Mouse (Mus musculus) effector memory CD4-positive, alpha-beta T cell, adult 5 months (primary cell): Measurements from ENCODE around the gene Pramel4. TPM values are rescaled to one million over a fixed set of nuclear protein-coding genes. Genes with fewer than 3 reads are reported as not detected.

ENCODE experiments used
- polyA plus RNA-seq: library from polyadenylated mRNA; unstranded; fragments of 100-300 nt; shearing (Covaris generic); gene quantifications from one replicate; pipeline ENCODE4 v1.2.1, GENCODE M21; 2017

Gene Pramel4
- 0.16 TPM for polyA plus RNA-seq

GRCm38 (mm10) chr4:144058826-144059225 is at the start of gene Pramel4:
TSS of gene Pramel4 (plus strand) at chr4:144059126.

GRCm38 (mm10) chr4:144106174-144106573 is 47.2 kb downstream of the Pramel4 start, which contains the start of gene Gm13102:
TSS of gene Gm13102 (plus strand) at chr4:144106474.

Other genes starting within 250 kb of the Pramel4 start
- gene Gm13084, start 243.0 kb upstream of the Pramel4 start, polyA plus RNA-seq: not detected
- gene Gm13103, start 212.6 kb upstream of the Pramel4 start, polyA plus RNA-seq: not detected
- gene Pramef6, start 158.7 kb upstream of the Pramel4 start, polyA plus RNA-seq: not detected
- gene Pramef25, start 108.1 kb upstream of the Pramel4 start, polyA plus RNA-seq: not detected
- gene Gm13101, start 92.2 kb upstream of the Pramel4 start, polyA plus RNA-seq: not detected
- 0.30 TPM for gene Pramef17, start 64.8 kb upstream of the Pramel4 start, polyA plus RNA-seq
- not detected for gene Gm13102, start 47.3 kb downstream of the Pramel4 start, polyA plus RNA-seq
- gene Oog3, start 103.5 kb downstream of the Pramel4 start, polyA plus RNA-seq: not detected
- gene Oog2, start 131.6 kb downstream of the Pramel4 start, polyA plus RNA-seq: not detected
- gene C87977, start 154.2 kb downstream of the Pramel4 start, polyA plus RNA-seq: not detected
- gene Pramel5, start 221.4 kb downstream of the Pramel4 start, polyA plus RNA-seq: not detected